Mouse (Mus musculus) kidney, adult 11 months (tissue): ENCODE measurements around the gene Kcnc3.

Experiments used
- DNase-seq: peaks from one replicate; pipeline ENCODE4 v3.0.0; 2022

Gene Kcnc3

DNA sequence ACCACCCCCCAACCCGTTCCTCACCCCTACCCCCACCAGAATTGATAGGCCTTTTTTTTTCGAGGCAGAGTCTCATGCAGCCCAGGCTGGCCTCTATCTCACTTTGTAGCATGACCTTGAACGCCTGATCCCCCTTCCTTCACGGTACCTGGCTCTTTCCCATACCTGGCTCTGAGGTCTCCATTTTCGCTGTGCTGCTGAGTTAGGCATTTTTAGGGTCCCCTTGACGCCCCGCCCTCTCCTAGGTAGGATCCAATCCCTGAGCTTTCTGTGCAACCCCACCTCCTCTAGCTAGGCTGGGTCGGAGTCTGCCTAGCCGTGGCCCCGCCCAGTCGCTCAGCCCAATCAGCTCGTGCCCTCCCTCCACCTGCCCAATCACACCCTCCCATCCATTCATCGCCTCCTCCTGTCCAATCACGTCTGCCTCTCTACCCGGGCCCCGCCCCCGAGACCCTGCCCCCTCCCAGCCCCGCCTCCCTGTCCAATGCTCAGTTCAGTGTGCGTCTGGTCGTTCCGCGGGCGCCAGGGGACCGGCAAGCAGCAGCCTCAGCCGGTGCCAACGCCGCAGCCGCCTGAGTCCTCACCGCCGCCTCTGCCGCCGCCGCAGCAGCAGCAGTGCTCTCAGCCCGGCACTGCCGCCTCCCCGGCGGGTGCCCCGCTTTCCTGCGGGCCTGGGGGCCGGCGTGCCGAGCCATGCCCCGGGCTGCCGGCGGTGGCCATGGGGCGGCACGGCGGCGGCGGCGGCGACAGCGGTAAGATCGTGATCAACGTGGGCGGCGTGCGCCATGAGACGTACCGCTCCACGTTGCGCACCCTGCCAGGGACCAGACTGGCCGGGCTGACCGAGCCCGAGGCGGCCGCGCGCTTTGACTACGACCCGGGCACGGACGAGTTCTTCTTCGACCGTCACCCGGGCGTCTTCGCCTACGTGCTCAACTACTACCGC lies at the start of gene Kcnc3:
Gene Kcnc3, plus strand, starts transcription at position 263 of the 946 bp plus-strand sequence.
- DNase-seq = peak; percentile 98

DNA sequence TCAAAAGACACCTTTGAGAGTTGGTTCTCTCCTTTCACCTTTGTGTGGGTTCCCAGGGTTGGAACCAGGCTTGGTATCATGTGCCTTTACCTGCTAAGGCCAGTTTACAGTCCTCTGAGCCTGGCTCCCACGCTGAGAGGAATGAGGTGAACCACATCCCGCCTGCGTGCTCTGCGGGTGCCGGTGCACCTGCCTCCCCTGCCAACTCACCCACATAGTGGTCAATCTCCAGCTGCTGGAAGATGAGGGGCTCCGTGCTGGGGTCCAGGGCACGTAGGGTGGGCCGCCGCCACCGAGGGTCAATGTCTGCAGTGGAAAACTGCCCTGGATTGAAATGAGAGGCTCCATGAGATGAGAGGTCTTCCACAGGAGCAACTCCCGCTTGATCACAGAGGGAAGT lies 47.9 kb upstream of the Kcnc3 start:
- no peak for DNase-seq

DNA sequence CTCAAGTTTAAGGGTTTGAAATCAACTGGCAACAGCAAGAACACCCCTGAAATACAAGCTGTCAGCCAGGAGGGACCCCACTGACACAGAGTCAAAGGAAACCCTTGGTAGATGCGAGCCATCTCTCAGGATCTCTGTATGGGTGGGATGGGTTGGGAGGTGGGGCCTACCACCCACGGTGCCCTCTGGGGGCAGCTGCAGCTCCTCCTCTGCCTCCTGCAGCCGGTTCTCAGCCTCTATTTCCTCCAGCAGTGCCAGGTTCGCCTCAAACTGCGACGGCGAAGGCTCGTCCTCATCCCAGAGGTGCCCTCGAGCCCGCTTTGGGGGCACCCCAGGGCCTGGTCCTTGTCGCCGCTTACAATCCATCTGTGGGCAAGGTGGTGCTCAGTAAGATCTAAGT lies 47.4 kb upstream of the Kcnc3 start:
- DNase-seq = no peak

- no peak for DNase-seq
These were observed 44.2 kb upstream of the Kcnc3 start for GRCm38 (mm10) chr7:44546274-44546673.

GRCm38 (mm10) chr7:44547041-44547440 lies 43.4 kb upstream of the Kcnc3 start:
- DNase-seq = no peak

GRCm38 (mm10) chr7:44547725-44548124 lies 42.7 kb upstream of the Kcnc3 start:
- no peak for DNase-seq

- peak; percentile 99 for DNase-seq
These were observed 41.9 kb upstream of the Kcnc3 start, which contains the start of gene Pold1 for GRCm38 (mm10) chr7:44548497-44549087. Gene Pold1 (minus strand): TSS chr7:44548849.

DNA sequence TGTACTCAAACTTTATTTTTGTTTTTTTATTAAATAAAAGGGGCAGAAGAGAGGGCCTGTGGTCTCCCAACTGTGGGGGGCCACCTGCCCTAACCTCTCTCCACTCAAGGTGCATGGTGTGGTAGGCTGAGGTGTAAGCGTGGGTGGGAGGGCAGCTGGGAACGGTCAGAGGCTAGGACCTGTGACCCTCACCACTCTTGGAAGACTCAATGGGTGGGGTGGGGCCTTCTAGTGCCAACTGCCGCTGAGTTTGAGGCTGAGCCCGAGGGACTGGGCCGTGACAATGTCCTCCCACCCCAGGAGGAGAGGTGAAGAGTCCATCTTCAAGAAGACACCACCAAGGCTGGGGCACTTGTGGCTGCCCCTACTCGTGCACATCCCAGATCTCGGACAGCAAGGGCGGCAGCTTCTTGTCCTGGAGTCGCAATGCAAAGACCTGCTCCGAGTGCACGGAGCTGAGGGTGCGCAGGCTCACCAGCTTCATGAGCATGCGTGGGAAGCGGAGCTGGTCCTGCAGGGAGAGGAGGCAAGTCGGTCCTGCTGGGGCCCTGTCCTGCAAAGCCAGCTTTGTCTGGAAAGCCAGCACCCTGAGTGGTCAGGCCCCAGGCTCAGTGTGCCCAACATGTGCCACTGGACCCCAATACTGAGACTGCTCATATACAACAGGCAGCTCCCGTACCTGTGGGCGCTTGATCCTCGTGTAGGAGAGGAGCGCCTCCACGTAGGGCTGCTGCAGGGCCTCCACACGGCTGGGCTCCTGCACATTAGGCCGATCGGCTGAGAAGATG lies 40.6 kb upstream of the Kcnc3 start:
- no peak for DNase-seq

GRCm38 (mm10) chr7:44550409-44550678 lies 40.1 kb upstream of the Kcnc3 start:
- DNase-seq = no peak

DNA sequence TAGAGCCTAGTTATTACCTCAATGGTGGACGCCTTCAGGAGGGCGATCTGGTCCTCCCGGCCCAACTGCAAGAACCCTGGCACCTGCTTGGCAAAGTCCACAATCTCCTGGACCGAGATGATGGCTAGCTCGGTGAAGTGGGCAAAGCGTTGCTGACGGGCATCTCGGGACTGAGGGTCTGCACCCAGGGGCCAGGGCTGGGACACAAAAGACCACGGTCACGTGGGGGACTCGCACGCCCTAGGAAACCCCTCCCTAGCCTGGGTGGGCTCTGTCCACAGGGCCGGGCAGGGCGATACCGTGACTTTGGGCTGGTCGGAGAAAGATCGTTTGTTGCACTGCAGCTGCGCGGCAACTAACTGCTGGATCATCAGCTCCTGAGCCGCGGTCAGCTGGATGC lies 39.2 kb upstream of the Kcnc3 start:
- DNase-seq = no peak

GRCm38 (mm10) chr7:44551731-44552130 lies 38.7 kb upstream of the Kcnc3 start:
- DNase-seq = no peak

DNA sequence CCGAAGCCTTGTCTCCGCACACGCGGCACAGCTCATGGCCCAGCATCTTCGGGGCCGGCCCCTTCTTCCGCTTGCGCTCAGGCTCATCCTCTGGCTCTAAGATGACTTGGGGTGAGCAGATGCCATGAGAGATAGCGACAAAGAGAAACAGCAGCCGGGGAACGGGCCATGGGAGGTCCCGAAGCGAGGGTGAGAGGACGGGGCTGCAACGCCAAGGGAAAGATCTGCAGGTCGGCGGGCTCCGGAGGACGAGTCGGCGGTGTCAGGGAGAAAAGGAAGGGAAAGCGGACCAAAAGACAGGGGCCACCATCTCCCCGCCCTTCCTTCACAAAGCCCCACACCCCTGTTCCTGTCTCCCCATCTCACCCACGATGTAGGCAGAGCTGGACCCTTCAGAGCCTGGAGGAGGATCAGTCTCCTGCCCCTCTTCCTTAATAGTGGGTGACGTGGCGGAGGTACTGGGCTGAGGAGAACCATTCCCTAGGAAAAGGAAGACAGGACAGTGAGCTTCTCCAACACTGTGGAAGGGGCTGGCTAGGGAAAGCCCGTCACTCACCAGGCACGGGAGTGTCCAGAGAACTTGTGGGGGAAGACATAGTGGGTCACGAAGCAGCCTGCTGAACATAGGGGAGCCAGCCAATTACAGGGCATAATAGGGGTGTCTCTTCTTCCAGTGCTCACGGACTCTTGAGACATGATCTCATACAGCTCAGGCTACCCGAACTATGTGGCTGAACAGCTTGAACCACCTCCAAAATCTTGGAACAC lies 38.1 kb upstream of the Kcnc3 start:
- no peak for DNase-seq

GRCm38 (mm10) chr7:44553196-44553764 lies 37.2 kb upstream of the Kcnc3 start:
- peak; percentile 55 for DNase-seq

DNA sequence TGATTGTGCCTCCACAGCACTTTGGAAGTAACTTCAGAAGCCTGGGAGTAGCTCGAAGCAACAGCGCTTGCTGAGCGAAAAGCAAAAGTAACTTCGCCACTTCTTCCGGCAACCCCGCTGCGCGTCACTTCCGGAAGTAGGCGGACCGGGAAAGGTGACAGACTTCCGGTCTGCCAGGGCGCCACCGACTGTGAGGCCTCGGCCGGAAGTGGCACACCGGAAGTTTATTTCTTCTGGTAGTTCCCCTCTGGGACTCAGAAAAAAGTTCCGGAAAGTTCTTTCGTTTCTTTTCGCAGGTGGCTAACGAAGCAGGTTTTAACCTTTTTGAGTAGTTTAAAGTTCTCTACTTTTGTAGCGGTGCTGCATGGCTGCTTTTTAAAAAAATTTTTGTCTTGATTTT lies 36.6 kb upstream of the Kcnc3 start, which contains the start of gene Nr1h2:
Gene Nr1h2, minus strand, starts transcription at position 126 of the 400 bp plus-strand sequence.
- DNase-seq = peak; percentile 95

DNA sequence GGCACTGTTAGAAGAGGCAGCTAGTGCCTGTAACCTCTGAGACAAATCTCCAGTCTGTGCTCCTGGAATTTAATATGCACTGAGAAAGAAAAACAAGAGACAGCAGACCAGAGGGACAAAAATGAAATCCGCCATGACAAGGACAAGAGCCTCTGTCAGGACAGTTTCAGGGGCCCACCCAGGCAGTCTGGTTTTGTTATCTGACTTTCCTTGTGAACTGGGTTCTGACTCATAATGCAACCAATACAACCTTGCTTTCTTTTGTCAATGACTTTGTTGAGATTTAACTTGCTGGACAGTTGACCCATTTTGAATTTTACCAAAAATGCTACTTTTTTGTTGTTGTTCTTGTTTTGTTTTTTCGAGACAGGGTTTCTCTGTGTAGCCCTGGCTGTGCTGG lies 32.8 kb upstream of the Kcnc3 start:
- DNase-seq = no peak

DNA sequence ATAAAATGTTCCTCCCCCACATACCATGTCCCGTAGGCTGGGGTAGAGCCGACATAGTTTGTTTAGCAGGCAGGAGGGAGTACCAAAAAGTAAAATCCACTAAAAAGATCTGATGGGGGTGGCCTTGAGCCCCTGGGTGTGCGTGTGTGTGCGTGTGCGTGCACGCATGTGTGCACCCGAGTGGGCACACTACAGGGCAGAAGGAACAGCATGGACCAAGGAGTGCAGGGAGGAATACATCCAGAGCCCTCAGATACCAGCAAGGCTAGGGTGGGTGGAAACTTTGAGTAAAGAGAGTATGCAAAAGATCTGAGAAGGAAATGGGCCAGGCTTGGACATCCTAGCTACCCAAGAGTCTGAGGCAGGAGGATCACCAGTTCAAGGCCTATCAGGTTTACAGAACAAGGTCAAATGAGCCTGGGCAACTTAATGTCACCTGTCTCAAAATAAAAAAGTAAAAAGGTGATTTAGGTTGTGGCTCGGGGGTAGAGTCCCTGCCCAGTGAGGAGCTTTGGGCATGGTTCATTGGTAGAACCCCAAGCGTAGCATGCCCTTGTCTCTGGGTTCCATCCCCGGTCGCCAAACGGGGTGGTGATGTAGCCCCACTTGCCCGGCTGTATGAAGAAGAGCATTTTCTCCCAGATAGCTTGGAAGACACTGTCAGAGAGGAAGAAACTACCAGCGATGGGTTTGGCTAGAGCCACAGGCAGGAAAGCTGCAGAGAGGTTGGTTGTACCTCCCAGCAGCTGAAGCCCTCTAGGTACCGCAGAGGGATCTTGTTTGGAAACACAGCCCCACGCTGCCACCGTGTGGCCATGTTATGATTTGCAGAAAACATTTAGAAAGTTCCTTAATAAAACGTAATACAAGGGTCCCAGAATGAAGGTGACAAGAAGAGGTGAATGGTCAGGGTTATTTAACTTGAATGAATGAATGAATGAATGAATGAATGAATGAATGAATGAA lies 29.7 kb upstream of the Kcnc3 start:
- DNase-seq = peak; percentile 58

DNA sequence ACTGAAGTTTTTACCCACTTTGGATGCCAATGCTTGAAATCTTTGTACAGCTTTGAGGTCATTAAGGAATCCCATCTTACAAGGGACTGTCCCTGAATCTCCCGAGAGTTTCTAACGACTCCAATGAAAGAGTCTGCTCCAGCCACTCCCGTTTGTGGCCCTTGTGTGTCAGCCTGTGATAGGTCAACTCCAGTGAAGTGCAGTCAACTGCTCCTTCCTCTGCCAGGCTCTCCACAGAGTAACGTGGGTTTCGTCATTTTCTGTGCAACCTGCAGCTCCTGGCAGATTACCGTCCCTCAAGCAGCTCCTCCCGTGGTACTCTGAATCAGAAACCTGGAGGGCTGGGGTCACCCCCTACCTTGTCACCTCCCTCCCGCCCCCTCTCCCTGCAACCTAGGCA lies 27.2 kb upstream of the Kcnc3 start:
- no peak for DNase-seq

DNA sequence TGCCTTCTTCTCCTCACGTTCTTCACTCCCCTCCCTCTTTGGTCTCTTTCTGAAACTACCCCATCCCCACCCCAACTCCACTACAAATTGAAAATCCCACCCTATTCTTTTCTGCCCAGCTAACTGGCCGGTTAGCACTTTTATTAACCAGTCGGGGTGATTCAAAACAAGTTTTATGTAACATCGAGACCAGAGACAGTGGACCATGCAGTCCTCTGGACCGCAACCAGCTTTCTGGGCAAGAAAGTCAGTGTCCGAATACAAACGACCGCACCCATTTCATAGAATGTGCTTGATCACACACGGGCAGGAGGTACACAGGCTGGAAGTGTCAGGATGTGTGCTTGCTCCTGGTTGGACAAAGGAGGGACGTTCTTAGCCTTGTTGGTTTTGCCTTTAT lies 26.0 kb upstream of the Kcnc3 start:
- DNase-seq = peak; percentile 68

DNA sequence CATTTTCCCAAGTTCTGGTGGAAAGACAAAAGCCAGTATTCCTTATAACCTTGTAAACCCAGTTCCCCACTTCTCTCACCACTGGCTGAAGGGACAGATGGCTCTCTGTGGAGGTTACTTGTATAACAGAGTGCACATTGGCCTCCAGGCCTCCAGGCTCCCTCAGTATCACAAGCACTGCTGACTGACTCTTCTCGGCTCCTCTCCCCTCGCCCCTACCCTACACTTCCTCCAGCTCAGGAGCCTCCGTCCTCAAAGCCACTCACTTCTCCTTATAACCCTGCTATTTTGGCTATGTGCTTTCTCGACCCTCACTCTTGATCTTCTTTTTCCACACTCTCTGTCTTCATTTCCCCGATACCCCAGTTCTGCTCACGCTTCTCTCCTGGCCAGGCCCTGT lies 25.1 kb upstream of the Kcnc3 start:
- no peak for DNase-seq

DNA sequence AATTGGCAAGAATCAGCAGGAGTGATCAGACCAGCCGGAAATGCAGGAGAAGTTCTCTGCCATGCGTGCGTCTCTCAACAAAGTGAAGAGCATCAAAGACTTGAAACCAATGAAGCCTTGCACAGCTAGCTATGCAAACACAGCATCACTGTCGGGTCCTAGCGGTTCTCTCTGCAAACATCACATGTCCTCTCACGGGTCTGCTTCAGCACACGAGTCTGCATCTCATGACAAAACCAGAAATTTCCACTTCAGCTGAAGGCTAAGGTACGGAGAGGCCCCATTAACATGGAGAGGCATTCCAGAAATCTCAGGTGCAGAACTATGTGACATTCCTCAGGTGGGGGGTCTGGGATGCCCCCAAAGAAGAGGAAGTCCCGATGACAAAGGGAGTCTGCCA lies 21.7 kb upstream of the Kcnc3 start:
- DNase-seq = no peak

DNA sequence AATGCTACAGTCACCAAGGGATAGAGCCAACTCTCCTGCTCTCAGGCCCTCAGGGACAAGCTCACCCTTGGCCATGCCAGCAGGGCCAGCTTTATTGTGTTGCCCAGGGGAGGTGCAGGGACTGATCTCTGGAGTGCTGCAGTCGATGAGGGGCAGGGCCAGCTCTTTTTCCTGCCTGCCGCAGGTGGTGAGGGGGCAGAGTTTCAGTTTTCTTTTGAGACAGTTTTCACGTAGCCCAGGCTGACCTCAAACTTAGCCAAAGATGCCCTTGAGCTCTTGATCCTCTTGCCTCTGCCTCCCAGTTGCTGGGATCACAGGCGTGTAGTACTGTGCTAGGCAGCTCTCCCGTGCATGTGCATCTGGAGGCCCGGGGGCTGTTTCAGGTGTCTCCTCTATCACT lies 19.5 kb upstream of the Kcnc3 start:
- no peak for DNase-seq
